Mouse (Mus musculus): ENCODE data around the gene Btbd10. TPM values are rescaled to one million over a fixed set of nuclear protein-coding genes. Genes with fewer than 3 reads are reported as not detected.

Gene Btbd10
- total and polyA plus RNA-seq, 2 experiments from 2014 or later = 78.9 to 83.2 TPM

- Histone ChIP-seq H3K36me3 (ENCODE audit: insufficient read depth) (no peaks in the 10 kb centered on the region), H3K27ac (ENCODE audit: low read depth, low read length) (peak overlapping the region; percentile 36; the same call in 1 of the 2 replicates), H3K4me2 (ENCODE audit: low read depth) (peak overlapping the region; percentile 31), H3K27me3 (ENCODE audit: insufficient read depth, low read length) (no peaks in the 10 kb centered on the region), H3K9me3 (ENCODE audit: low read length) (no peaks in the 10 kb centered on the region), H3K4me3 (ENCODE audit: low read depth, low read length) (peak overlapping the region; percentile 11; the same call in 1 of the 2 replicates), H3K4me1 (ENCODE audit: insufficient read depth) (no peaks in the 10 kb centered on the region), H3K9ac (no peak overlapping the region)
- WGBS = 6% methylated on average over 4 of the region's 4 CpGs
- no peak for TF ChIP-seq CTCF (IDR thresholded peaks at IDR 0.05; ENCODE audit: low read depth)
- peak; percentile 89 for DNase-seq
- peak; percentile 99 for ATAC-seq
Observed at GRCm38 (mm10) chr7:113347271-113347670, 21.9 kb downstream of the Btbd10 start.

DNA sequence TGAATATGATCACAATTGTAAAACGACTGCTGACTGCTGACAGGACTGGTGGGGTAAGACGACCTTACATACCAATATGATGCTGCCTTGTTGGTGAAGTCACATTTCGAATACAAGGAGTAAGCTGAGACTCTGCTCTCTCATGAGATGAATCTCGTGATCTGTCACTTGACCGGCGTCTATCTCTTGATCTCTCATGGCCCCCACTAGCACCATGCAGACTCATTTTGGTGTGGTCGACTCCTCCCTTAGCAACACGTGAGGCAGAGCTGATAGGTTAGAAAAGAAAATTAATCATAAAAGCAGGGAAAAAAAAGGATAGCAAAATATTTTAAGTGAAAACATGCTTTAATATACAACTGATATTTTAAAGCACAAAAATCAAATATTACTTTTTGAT lies 33.9 kb downstream of the Btbd10 start:
- Histone ChIP-seq H3K36me3 (ENCODE audit: insufficient read depth) (no peaks in the 10 kb centered on the region), H3K4me1 (ENCODE audit: insufficient read depth) (no peaks in the 10 kb centered on the region), H3K4me2 (ENCODE audit: low read depth) (no peak overlapping the region), H3K9me3 (ENCODE audit: low read length) (no peaks in the 10 kb centered on the region), H3K9ac (no peak overlapping the region), H3K4me3 (ENCODE audit: low read depth, low read length) (no peak overlapping the region), H3K27ac (ENCODE audit: low read depth, low read length) (no peak overlapping the region), H3K27me3 (ENCODE audit: insufficient read depth, low read length) (no peaks in the 10 kb centered on the region)
- TF ChIP-seq CTCF (IDR thresholded peaks at IDR 0.05; ENCODE audit: low read depth) = no peak
- 89% methylated on average over 8 of the region's 8 CpGs for WGBS
- ATAC-seq = no peak
- no peak for DNase-seq

GRCm38 (mm10) chr7:113334036-113334435 lies 35.2 kb downstream of the Btbd10 start:
- no peak overlapping the region for H3K4me3 ChIP-seq (ENCODE audit: low read depth, low read length)
- no peaks in the 10 kb centered on the region for H3K4me1 ChIP-seq (ENCODE audit: insufficient read depth)
- no peaks in the 10 kb centered on the region for H3K27me3 ChIP-seq (ENCODE audit: insufficient read depth, low read length)
- H3K9ac ChIP-seq = no peak overlapping the region
- no peak for ATAC-seq
- no peaks in the 10 kb centered on the region for H3K9me3 ChIP-seq (ENCODE audit: low read length)
- no peak for TF ChIP-seq CTCF (IDR thresholded peaks at IDR 0.05; ENCODE audit: low read depth)
- no peak overlapping the region for H3K4me2 ChIP-seq (ENCODE audit: low read depth)
- DNase-seq = no peak
- no peak overlapping the region for H3K27ac ChIP-seq (ENCODE audit: low read depth, low read length)
- H3K36me3 ChIP-seq (ENCODE audit: insufficient read depth) = no peaks in the 10 kb centered on the region

DNA sequence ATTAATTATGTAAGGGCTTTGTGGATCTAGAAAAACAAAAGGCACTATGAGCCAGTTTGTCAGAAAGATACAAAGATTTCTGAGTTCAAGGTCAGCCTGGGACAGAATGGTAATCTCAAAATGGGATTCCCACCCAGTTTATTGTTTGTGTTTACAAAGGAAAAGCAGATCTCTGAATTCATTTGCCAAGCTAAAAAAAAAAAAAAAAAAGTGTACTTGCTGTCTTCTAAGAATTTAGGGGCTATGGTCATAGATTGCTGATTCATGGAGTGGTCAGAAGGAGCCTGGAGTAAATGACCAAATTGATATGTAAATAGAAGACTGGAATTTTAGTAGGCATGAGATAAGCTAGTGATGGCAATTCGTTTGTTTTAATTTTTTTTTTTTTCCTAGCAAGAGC lies 49.1 kb downstream of the Btbd10 start:
- Histone ChIP-seq H3K4me1 (ENCODE audit: insufficient read depth) (no peaks in the 10 kb centered on the region), H3K27ac (ENCODE audit: low read depth, low read length) (no peak overlapping the region), H3K9me3 (ENCODE audit: low read length) (no peaks in the 10 kb centered on the region), H3K4me3 (ENCODE audit: low read depth, low read length) (no peak overlapping the region), H3K4me2 (ENCODE audit: low read depth) (no peak overlapping the region), H3K9ac (no peak overlapping the region), H3K36me3 (ENCODE audit: insufficient read depth) (peaks cover 17% of the 10 kb centered on the region; the same call in 1 of the 2 replicates), H3K27me3 (ENCODE audit: insufficient read depth, low read length) (no peaks in the 10 kb centered on the region)
- no peak for TF ChIP-seq CTCF (IDR thresholded peaks at IDR 0.05; ENCODE audit: low read depth)
- DNase-seq (no peak), ATAC-seq (no peak)
- WGBS = 73% methylated on average over 1 of the region's 1 CpGs

- Histone ChIP-seq H3K36me3 (ENCODE audit: insufficient read depth) (peaks cover 20% of the 10 kb centered on the region), H3K27ac (ENCODE audit: low read depth, low read length) (no peak overlapping the region), H3K9me3 (ENCODE audit: low read length) (no peaks in the 10 kb centered on the region), H3K4me2 (ENCODE audit: low read depth) (no peak overlapping the region), H3K9ac (no peak overlapping the region), H3K4me3 (ENCODE audit: low read depth, low read length) (no peak overlapping the region), H3K27me3 (ENCODE audit: insufficient read depth, low read length) (no peaks in the 10 kb centered on the region), H3K4me1 (ENCODE audit: insufficient read depth) (no peaks in the 10 kb centered on the region)
- peak; percentile 81 for ATAC-seq
- DNase-seq = peak; percentile 86
- 15% methylated on average over 2 of the region's 2 CpGs for WGBS
- peak; percentile 83 for TF ChIP-seq CTCF (IDR thresholded peaks at IDR 0.05; ENCODE audit: low read depth)
Observed at GRCm38 (mm10) chr7:113311784-113312183, 57.4 kb downstream of the Btbd10 start.

DNA sequence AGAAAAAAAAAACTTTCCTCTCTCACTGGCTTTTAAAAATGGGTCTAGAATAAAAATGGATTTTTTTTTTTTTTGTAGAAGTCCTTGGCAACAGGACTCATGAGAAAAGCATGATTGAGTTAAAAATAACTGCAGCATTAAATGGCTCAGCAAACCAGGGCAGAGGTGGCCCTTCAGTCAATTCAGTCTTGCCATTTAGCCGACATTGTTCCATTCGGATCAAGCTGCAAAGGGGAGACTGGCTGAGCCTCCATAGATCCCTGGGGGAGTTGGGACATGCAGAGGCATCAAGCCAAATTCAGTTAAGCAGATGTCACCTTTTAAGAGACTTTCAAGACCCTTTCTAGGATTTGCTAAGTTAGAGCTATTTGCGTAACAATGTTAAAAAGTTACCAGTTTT lies 59.1 kb downstream of the Btbd10 start:
- H3K27ac ChIP-seq (ENCODE audit: low read depth, low read length) = no peak overlapping the region
- H3K9ac ChIP-seq = no peak overlapping the region
- no peak for DNase-seq
- H3K4me2 ChIP-seq (ENCODE audit: low read depth) = no peak overlapping the region
- H3K36me3 ChIP-seq (ENCODE audit: insufficient read depth) = peaks cover 26% of the 10 kb centered on the region
- no peak for ATAC-seq
- TF ChIP-seq CTCF (IDR thresholded peaks at IDR 0.05; ENCODE audit: low read depth) = no peak
- H3K27me3 ChIP-seq (ENCODE audit: insufficient read depth, low read length) = no peaks in the 10 kb centered on the region
- H3K9me3 ChIP-seq (ENCODE audit: low read length) = no peaks in the 10 kb centered on the region
- 52% methylated on average over 3 of the region's 3 CpGs for WGBS
- no peaks in the 10 kb centered on the region for H3K4me1 ChIP-seq (ENCODE audit: insufficient read depth)
- H3K4me3 ChIP-seq (ENCODE audit: low read depth, low read length) = no peak overlapping the region

- 86% methylated on average over 4 of the region's 4 CpGs for WGBS
Observed at GRCm38 (mm10) chr7:113297813-113298212, 71.4 kb downstream of the Btbd10 start.

More at GRCm38 (mm10) chr7:113297813-113298212, 71.4 kb downstream of the Btbd10 start:
- DNase-seq = no peak
- H3K4me3 ChIP-seq (ENCODE audit: low read depth, low read length) = no peak overlapping the region
- no peak overlapping the region for H3K9ac ChIP-seq
- no peak overlapping the region for H3K27ac ChIP-seq (ENCODE audit: low read depth, low read length)
- H3K4me1 ChIP-seq (ENCODE audit: insufficient read depth) = no peaks in the 10 kb centered on the region
- no peaks in the 10 kb centered on the region for H3K9me3 ChIP-seq (ENCODE audit: low read length)
- no peaks in the 10 kb centered on the region for H3K27me3 ChIP-seq (ENCODE audit: insufficient read depth, low read length)
- H3K4me2 ChIP-seq (ENCODE audit: low read depth) = no peak overlapping the region
- TF ChIP-seq CTCF (IDR thresholded peaks at IDR 0.05; ENCODE audit: low read depth) = no peak
- no peak for ATAC-seq
- H3K36me3 ChIP-seq (ENCODE audit: insufficient read depth) = peaks cover 33% of the 10 kb centered on the region
